Mouse (Mus musculus) hindbrain, postnatal 0 days (tissue): Measurements from ENCODE around the gene Apba1. TPM values are rescaled to one million over a fixed set of nuclear protein-coding genes. Genes with fewer than 3 reads are reported as not detected.

Source experiments
- ATAC-seq: fragments of 200-750 bp; cut with Nextera tagmentation; 2 replicates; pipeline ENCODE4 v1.8.0; 2017; ENCODE audit warnings: mild to moderate bottlenecking, moderate TSS enrichment, moderate library complexity
- DNase-seq: peaks from one replicate; pipeline ENCODE4 v3.0.0-alpha.2; 2015; ENCODE audit warnings: low spot score
- H3K27ac ChIP-seq: fragments of 300-500 bp; sonication (generic); 2 replicates; pipeline ENCODE4 v1.5.1; 2014; ENCODE audit warnings: mild to moderate bottlenecking
- H3K27me3 ChIP-seq: fragments of 300-500 bp; sonication (generic); 2 replicates; pipeline ENCODE4 v1.6.1; 2014; ENCODE audit warnings: low read length, mixed read lengths; ENCODE audit not compliant: insufficient read depth
- H3K36me3 ChIP-seq: fragments of 300-500 bp; sonication (generic); 2 replicates; pipeline ENCODE4 v1.6.1; 2014; ENCODE audit warnings: low read length, mixed read lengths; ENCODE audit not compliant: insufficient read depth
- H3K4me1 ChIP-seq: fragments of 300-500 bp; sonication (generic); 2 replicates; pipeline ENCODE4 v1.6.1; 2014; ENCODE audit warnings: antibody characterized with exemption, low read length, mixed read lengths; ENCODE audit not compliant: insufficient read depth
- H3K4me2 ChIP-seq: fragments of 300-500 bp; sonication (generic); 2 replicates; pipeline ENCODE4 v1.6.1; 2014; ENCODE audit warnings: low read depth, mild to moderate bottlenecking, low read length, moderate library complexity, mixed read lengths
- H3K4me3 ChIP-seq: fragments of 300-500 bp; sonication (generic); 2 replicates; pipeline ENCODE4 v1.5.1; 2014; ENCODE audit warnings: low read length
- H3K9ac ChIP-seq: fragments of 300-500 bp; sonication (generic); replicated peaks from 2 replicates; pipeline ENCODE4 v1.6.1; 2014; ENCODE audit warnings: mild to moderate bottlenecking, low read length, moderate library complexity, mixed read lengths
- H3K9me3 ChIP-seq: fragments of 300-500 bp; sonication (generic); 2 replicates; pipeline ENCODE4 v1.6.1; 2016; ENCODE audit warnings: low read length, mixed read lengths
- CTCF ChIP-seq: IDR thresholded peaks from 2 replicates; pipeline ENCODE4 v1.5.1; 2016; ENCODE audit warnings: antibody characterized with exemption, control low read depth, low read depth
- WGBS: fragments of 180-500 bp; shearing (Covaris S2); extraction: QIAGEN DNeasy Blood & Tissue Kit; methylation state at CpG from one replicate; pipeline ENCODE4 v1.1.7; 2014; 5-methylcytosine and 5-hydroxymethylcytosine counted together
- polyA plus RNA-seq: library from polyadenylated mRNA; unstranded; fragments of >200 nt; fragmentation: Nextera tagmentation; extraction: Ambion mirVana; gene quantifications from 2 replicates; pipeline ENCODE4 v1.2.1, GENCODE M21; 2015
- total RNA-seq: library from RNA; depleted of rRNA; stranded (reverse); fragments of >200 nt; gene quantifications from 2 replicates; pipeline ENCODE4 v1.2.3, GENCODE M21; 2014

Apba1 gene
- total and polyA plus RNA-seq, 2 experiments from 2014 or later, result 15.5 to 173 TPM

- no peak for DNase-seq
- Histone ChIP-seq H3K4me1 (no peaks in the 10 kb centered on the region), H3K36me3 (peaks cover 33% of the 10 kb centered on the region), H3K4me3 (no peak overlapping the region), H3K9ac (no peak overlapping the region), H3K27ac (no peak overlapping the region), H3K4me2 (no peak overlapping the region), H3K27me3 (no peaks in the 10 kb centered on the region), H3K9me3 (no peaks in the 10 kb centered on the region)
- ATAC-seq, result no peak
- 80% methylated on average over 7 of the region's 7 CpGs for WGBS
- no peak for TF ChIP-seq CTCF
Measured at GRCm38 (mm10) chr19:23942886-23943285, 184.2 kb downstream of the Apba1 start.

- TF ChIP-seq CTCF, result no peak
- Histone ChIP-seq H3K27me3 (no peaks in the 10 kb centered on the region), H3K4me1 (no peaks in the 10 kb centered on the region), H3K9ac (no peak overlapping the region), H3K9me3 (no peaks in the 10 kb centered on the region), H3K27ac (no peak overlapping the region), H3K4me3 (no peak overlapping the region), H3K4me2 (no peak overlapping the region), H3K36me3 (peaks cover 10% of the 10 kb centered on the region)
- no peak for DNase-seq
- no peak for ATAC-seq
- 87% methylated on average over 6 of the region's 6 CpGs for WGBS
Measured at GRCm38 (mm10) chr19:23946026-23946685, 187.5 kb downstream of the Apba1 start.

GRCm38 (mm10) chr19:23946751-23947150, 188.1 kb downstream of the Apba1 start:
- no peak overlapping the region for H3K4me2 ChIP-seq
- TF ChIP-seq CTCF, result no peak
- 75% methylated on average over 4 of the region's 4 CpGs for WGBS
- peaks cover 10% of the 10 kb centered on the region for H3K36me3 ChIP-seq
- H3K4me1 ChIP-seq, result no peaks in the 10 kb centered on the region
- no peak overlapping the region for H3K4me3 ChIP-seq
- ATAC-seq (no peak), DNase-seq (no peak)
- H3K9ac ChIP-seq, result no peak overlapping the region
- no peaks in the 10 kb centered on the region for H3K27me3 ChIP-seq
- H3K27ac ChIP-seq, result no peak overlapping the region
- H3K9me3 ChIP-seq, result no peaks in the 10 kb centered on the region

- H3K9me3 ChIP-seq, result no peaks in the 10 kb centered on the region
- ATAC-seq, result no peak
- no peak for DNase-seq
- no peaks in the 10 kb centered on the region for H3K4me1 ChIP-seq
- no peak for TF ChIP-seq CTCF
- no peak overlapping the region for H3K4me2 ChIP-seq
- peaks cover 10% of the 10 kb centered on the region for H3K36me3 ChIP-seq
- no peak overlapping the region for H3K9ac ChIP-seq
- H3K27ac ChIP-seq, result no peak overlapping the region
- H3K27me3 ChIP-seq, result no peaks in the 10 kb centered on the region
- no peak overlapping the region for H3K4me3 ChIP-seq
- 16% methylated on average over 4 of the region's 4 CpGs for WGBS
Measured at GRCm38 (mm10) chr19:23947871-23948270, 189.2 kb downstream of the Apba1 start.

- peak; percentile 28 for DNase-seq
- 15% methylated on average over 12 of the region's 12 CpGs for WGBS
Measured at GRCm38 (mm10) chr19:23948301-23949000, 189.8 kb downstream of the Apba1 start.

GRCm38 (mm10) chr19:23955461-23955860, 196.8 kb downstream of the Apba1 start:
- no peak overlapping the region for H3K27ac ChIP-seq
- no peak for ATAC-seq
- peaks cover 1% of the 10 kb centered on the region for H3K4me1 ChIP-seq
- 95% methylated on average over 8 of the region's 8 CpGs for WGBS
- no peak overlapping the region for H3K4me2 ChIP-seq
- no peaks in the 10 kb centered on the region for H3K9me3 ChIP-seq
- H3K27me3 ChIP-seq, result no peaks in the 10 kb centered on the region
- TF ChIP-seq CTCF, result no peak
- DNase-seq, result no peak
- H3K4me3 ChIP-seq, result no peak overlapping the region
- H3K9ac ChIP-seq, result no peak overlapping the region
- H3K36me3 ChIP-seq, result no peaks in the 10 kb centered on the region

More at GRCm38 (mm10) chr19:23948301-23949000, 189.8 kb downstream of the Apba1 start:
- Histone ChIP-seq H3K4me1 (no peaks in the 10 kb centered on the region), H3K9ac (no peak overlapping the region), H3K4me3 (no peak overlapping the region), H3K27me3 (no peaks in the 10 kb centered on the region), H3K27ac (no peak overlapping the region), H3K9me3 (no peaks in the 10 kb centered on the region), H3K36me3 (peaks cover 10% of the 10 kb centered on the region), H3K4me2 (no peak overlapping the region)
- no peak for TF ChIP-seq CTCF
- ATAC-seq, result peak; percentile 51
